Mouse (Mus musculus) forebrain, embryonic 11.5 days (tissue): ENCODE data around the gene Krit1. TPM values are rescaled to one million over a fixed set of nuclear protein-coding genes. Genes with fewer than 3 reads are reported as not detected.

Source experiments
- polyA plus RNA-seq: library from polyadenylated mRNA; unstranded; fragments of >200 nt; fragmentation: Nextera tagmentation; extraction: Ambion mirVana; gene quantifications from 2 replicates; pipeline ENCODE4 v1.2.1, GENCODE M21; 2014

Gene Krit1
- polyA plus RNA-seq, 1 experiment from 2014 or later = 81.7 TPM

Other genes with a start within 250 kb of the Krit1 start
- 3.9 and 4.9 TPM in 2 replicates for gene 1700109H08Rik, start 231.6 kb upstream of the Krit1 start, polyA plus RNA-seq
- gene Pex1, start 207.1 kb upstream of the Krit1 start, polyA plus RNA-seq = 14.0 and 16.6 TPM in 2 replicates
- 14.3 and 15.9 TPM in 2 replicates for gene Rbm48, start 206.6 kb upstream of the Krit1 start, polyA plus RNA-seq
- not detected in 2 replicates for gene Tmbim7, start 152.0 kb upstream of the Krit1 start, polyA plus RNA-seq
- gene Gatad1, start 146.0 kb upstream of the Krit1 start, polyA plus RNA-seq = 75.4 and 79.5 TPM in 2 replicates
- 17.0 and 18.3 TPM in 2 replicates for gene Ankib1, start 259 bp upstream of the Krit1 start, polyA plus RNA-seq
- gene Lrrd1, start 42.0 kb downstream of the Krit1 start, polyA plus RNA-seq = 0.09 and 0.16 TPM in 2 replicates
- 9.7 and 9.8 TPM in 2 replicates for gene Mterf1a, start 90.7 kb downstream of the Krit1 start, polyA plus RNA-seq
- gene Akap9, start 124.9 kb downstream of the Krit1 start, polyA plus RNA-seq = 181 and 182 TPM in 2 replicates